Mouse (Mus musculus) ES-E14 (cell line): ENCODE data around the gene Fam172a.

Experiments used
- CHD2 ChIP-seq: IDR thresholded peaks from 2 replicates; pipeline ENCODE4 v1.6.1; 2014; ENCODE audit warnings: mild to moderate bottlenecking, low read depth, low read length, inconsistent platforms
- HCFC1 ChIP-seq: IDR thresholded peaks from 2 replicates; pipeline ENCODE4 v1.6.1; 2012; ENCODE audit warnings: low read length, inconsistent platforms, borderline replicate concordance; ENCODE audit not compliant: insufficient read depth
- MAFK ChIP-seq: IDR thresholded peaks from 2 replicates; pipeline ENCODE4 v1.6.1; 2014; ENCODE audit warnings: mild to moderate bottlenecking, low read depth, low read length, inconsistent platforms; ENCODE audit not compliant: insufficient read depth
- ZC3H11A ChIP-seq: IDR thresholded peaks from 2 replicates; pipeline ENCODE4 v1.6.1; 2012; ENCODE audit warnings: low read depth, mild to moderate bottlenecking, inconsistent platforms, low read length, borderline replicate concordance
- ZNF384 ChIP-seq: IDR thresholded peaks from 2 replicates; pipeline ENCODE4 v1.6.1; 2012; ENCODE audit warnings: low read depth, low read length, inconsistent platforms

GRCm38 (mm10) chr13:78110648-78111047, 408.8 kb downstream of the Fam172a start:
- no peak for TF ChIP-seq MAFK
- no peak for TF ChIP-seq ZNF384
- TF ChIP-seq CHD2 = no peak
- TF ChIP-seq HCFC1 = no peak
- TF ChIP-seq ZC3H11A = no peak
